Mouse (Mus musculus): ENCODE results near the gene Slc35f1.

- TF ChIP-seq CTCF (IDR thresholded peaks at IDR 0.05) (no peak), POLR2A (IDR thresholded peaks at IDR 0.05; ENCODE audit: insufficient read depth, low read depth, low read length) (no peak), EP300 (IDR thresholded peaks at IDR 0.05; ENCODE audit: insufficient read depth, low read depth, low read length) (no peak)
Measured at GRCm38 (mm10) chr10:52923143-52923542, 232.8 kb downstream of the Slc35f1 start.

Measured in heart, adult 2 months (tissue).